Mouse (Mus musculus): ENCODE results near the gene Srms.
A peak's percentile ranks its signal among the peaks of the same experiment; 100 is the strongest.
"Not testable (repeated sequence)": the region's sequence is repeated elsewhere in the genome, so short reads cannot be mapped to it uniquely, and the experiment has no call there.

The Srms gene

DNA sequence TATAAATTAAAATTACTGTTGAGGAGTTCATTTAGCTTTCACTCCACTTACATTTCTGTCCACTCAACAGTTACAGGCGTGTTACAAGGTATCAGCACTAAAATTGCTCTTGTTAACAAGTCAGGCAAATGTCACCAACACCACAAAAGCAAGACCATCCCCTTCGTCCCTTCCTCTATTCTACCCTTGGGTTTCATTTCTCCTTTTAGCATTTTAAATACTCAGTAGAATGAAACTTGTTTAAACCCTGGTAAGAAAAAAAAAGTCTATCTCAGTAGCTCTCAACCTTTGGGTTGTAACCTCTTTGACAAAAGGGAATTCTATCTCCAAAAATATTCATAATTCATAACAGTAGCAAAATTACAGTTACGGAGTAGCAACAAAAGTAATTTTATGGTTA, 19.9 kb downstream of the Srms start:
- no peak overlapping the region for H3K4me3 ChIP-seq (replicated peaks; ENCODE audit: low read length)
- TF ChIP-seq NANOG (IDR thresholded peaks at IDR 0.05; ENCODE audit: borderline replicate concordance, low read length): no peak
- no peak for TF ChIP-seq CTCF (conservative IDR thresholded peaks at IDR 0.05; ENCODE audit: low read length)
- TF ChIP-seq POU5F1 (IDR thresholded peaks at IDR 0.05; ENCODE audit: borderline replicate concordance, low read length): no peak
- H3K4me1 ChIP-seq (replicated peaks; ENCODE audit: low read depth, low read length): peaks cover 52% of the 10 kb centered on the region
- H3K27me3 ChIP-seq (ENCODE audit: insufficient read depth, low read length): peaks cover 7% of the 10 kb centered on the region
- peaks cover 17% of the 10 kb centered on the region for H3K36me3 ChIP-seq (ENCODE audit: insufficient read depth, low read length)
- H3K9me3 ChIP-seq (ENCODE audit: low read length): no peaks in the 10 kb centered on the region

DNA sequence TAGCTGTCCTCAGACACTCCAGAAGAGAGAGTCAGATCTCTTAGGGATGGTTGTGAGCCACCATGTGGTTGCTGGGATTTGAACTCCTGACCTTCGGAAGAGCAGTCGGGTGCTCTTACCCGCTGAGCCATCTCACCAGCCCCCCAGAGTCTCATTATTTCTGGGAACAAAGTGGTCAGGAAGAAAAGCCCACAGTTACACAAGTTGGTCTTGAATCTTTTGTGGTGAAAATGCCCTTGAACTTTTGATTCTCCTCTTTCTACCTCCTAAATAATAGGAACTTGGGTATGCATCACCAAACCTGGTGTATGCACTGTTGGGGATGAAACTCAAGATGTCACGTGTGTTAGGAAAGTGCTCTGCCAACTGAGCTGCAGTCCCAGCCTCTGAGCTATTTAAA, 21.0 kb downstream of the Srms start:
- H3K9me3 ChIP-seq (ENCODE audit: low read length): no peaks in the 10 kb centered on the region
- peaks cover 17% of the 10 kb centered on the region for H3K36me3 ChIP-seq (ENCODE audit: insufficient read depth, low read length)
- peaks cover 7% of the 10 kb centered on the region for H3K27me3 ChIP-seq (ENCODE audit: insufficient read depth, low read length)
- peaks cover 52% of the 10 kb centered on the region for H3K4me1 ChIP-seq (replicated peaks; ENCODE audit: low read depth, low read length)
- TF ChIP-seq POU5F1 (IDR thresholded peaks at IDR 0.05; ENCODE audit: borderline replicate concordance, low read length): no peak
- no peak for TF ChIP-seq NANOG (IDR thresholded peaks at IDR 0.05; ENCODE audit: borderline replicate concordance, low read length)
- TF ChIP-seq CTCF (conservative IDR thresholded peaks at IDR 0.05; ENCODE audit: low read length): no peak
- no peak overlapping the region for H3K4me3 ChIP-seq (replicated peaks; ENCODE audit: low read length)

DNA sequence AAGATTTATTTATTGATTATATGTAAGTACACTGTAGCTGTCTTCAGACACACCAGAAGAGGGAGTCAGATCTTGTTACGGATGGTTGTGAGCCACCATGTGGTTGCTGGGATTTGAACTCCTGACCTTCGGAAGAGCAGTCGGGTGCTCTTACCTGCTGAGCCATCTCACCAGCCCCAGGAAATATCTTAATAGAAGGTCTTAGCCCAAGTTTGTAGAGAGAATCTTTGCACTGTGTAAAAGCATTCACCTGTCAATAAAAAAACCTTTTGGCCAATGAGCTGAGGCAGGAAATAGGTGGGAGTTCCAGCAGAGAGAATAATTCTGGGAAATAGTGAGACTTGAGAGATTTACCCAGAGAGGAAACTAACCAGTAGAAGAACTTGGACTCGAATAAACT, 21.6 kb downstream of the Srms start:
- not testable (repeated sequence) for H3K9me3 ChIP-seq (ENCODE audit: low read length); H3K27me3 ChIP-seq (ENCODE audit: insufficient read depth, low read length); H3K4me3 ChIP-seq (replicated peaks; ENCODE audit: low read length)
- Histone ChIP-seq H3K36me3 (ENCODE audit: insufficient read depth, low read length) (peaks cover 17% of the 10 kb centered on the region), H3K4me1 (replicated peaks; ENCODE audit: low read depth, low read length) (peaks cover 52% of the 10 kb centered on the region)

DNA sequence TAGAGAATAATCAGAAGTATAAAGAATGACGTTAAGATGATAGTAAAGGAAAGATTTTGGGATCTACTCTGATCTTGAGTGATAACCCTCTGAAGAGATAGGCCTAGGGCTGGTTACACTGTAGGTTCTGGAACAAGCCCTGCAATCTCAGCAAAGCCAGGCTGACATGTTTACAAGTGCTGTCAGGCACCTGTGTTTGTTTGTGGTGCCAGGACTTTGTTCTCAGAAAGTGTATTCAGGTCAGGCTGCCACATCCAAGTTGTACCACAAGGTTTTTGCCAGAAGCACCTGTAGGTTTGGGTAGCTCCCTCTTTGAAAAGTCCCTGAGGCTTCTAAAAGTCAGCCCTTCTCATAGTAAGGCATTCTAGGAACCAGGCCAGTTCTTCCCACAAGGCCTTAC, 23.7 kb downstream of the Srms start:
- no peak for TF ChIP-seq NANOG (IDR thresholded peaks at IDR 0.05; ENCODE audit: borderline replicate concordance, low read length)
- no peak for TF ChIP-seq CTCF (conservative IDR thresholded peaks at IDR 0.05; ENCODE audit: low read length)
- no peak for TF ChIP-seq POU5F1 (IDR thresholded peaks at IDR 0.05; ENCODE audit: borderline replicate concordance, low read length)

DNA sequence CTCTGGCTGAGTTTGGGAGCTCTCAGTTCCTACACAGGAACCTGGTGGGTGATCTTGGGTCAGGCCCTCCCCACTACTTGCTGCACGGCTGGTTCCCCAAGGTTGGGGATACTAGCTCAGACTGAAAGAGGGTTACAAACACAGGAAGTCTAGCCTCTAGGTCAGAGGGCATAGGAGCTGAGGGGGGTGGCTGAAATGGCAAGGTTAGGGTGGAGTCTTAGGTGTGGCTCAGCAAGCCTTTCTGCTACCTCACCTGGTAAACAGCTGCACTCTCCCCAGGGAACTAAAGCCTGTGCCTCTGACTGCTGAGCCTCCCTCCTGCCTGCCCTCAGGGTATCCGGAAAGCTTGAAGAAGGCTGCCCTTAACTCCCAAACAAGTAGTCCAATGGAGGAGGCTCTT, 24.3 kb downstream of the Srms start:
- Histone ChIP-seq H3K9me3 (ENCODE audit: low read length) (no peaks in the 10 kb centered on the region), H3K4me3 (replicated peaks; ENCODE audit: low read length) (peak overlapping the region; percentile 92), H3K4me1 (replicated peaks; ENCODE audit: low read depth, low read length) (peaks cover 48% of the 10 kb centered on the region), H3K36me3 (ENCODE audit: insufficient read depth, low read length) (peaks cover 17% of the 10 kb centered on the region), H3K27me3 (ENCODE audit: insufficient read depth, low read length) (0 out of 2 replicates have a peak, but pooled peaks cover 7% of the 10 kb centered on the region)
- no peak for TF ChIP-seq CTCF (conservative IDR thresholded peaks at IDR 0.05; ENCODE audit: low read length)

More for the DNA sequence above, 23.7 kb downstream of the Srms start:
- peak overlapping the region; percentile 92 for H3K4me3 ChIP-seq (replicated peaks; ENCODE audit: low read length)
- H3K9me3 ChIP-seq (ENCODE audit: low read length): no peaks in the 10 kb centered on the region
- H3K36me3 ChIP-seq (ENCODE audit: insufficient read depth, low read length): peaks cover 17% of the 10 kb centered on the region
- peaks cover 48% of the 10 kb centered on the region for H3K4me1 ChIP-seq (replicated peaks; ENCODE audit: low read depth, low read length)
- H3K27me3 ChIP-seq (ENCODE audit: insufficient read depth, low read length): 0 out of 2 replicates have a peak, but pooled peaks cover 7% of the 10 kb centered on the region

DNA sequence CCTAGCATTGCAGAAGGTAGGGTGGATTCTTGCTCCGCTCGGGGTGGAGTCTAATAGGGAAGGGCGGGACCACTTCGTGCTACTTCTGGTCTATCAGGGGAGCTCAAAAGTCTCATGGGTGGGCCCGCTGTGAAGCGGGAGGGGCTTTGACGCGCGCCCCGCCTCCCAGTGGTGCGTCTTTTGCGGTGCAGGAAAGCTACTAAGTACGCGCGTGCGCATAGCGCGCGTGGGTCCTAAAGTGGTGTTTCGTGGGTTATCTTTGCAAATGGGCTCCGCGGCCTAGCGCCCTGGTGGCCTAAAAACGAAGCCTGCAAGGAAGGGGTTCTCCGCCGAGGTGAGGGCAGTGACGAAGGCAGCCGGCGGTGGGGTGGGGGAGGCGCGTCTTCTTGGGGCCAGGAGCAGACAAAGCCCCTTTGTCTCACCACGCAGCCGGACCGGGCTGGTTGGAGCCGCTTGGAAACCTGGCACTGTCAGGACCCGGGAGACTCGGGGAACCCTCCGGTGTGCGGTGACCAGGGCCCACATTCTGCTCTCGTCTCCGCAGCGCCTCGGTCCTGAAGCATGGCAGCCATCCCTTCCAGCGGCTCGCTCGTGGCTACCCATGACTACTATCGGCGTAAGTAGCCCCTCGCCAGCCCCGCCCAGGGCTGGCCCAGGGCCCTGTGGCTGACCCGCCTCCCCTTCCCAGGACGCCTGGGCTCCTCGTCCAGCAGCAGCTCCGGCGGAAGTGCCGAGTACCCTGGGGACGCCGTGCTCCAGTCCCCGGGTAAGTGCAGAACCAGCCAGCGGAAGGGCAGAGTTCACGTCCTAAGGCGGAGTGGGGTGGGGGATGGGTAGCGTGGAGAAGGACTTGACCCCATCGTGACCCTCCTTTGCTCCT, 25.6 kb downstream of the Srms start, which contains the start of gene Ppdpf:
Ppdpf (plus strand) TSS at position 127 of the 880 bp plus-strand sequence.
- H3K4me1 ChIP-seq (replicated peaks; ENCODE audit: low read depth, low read length): peaks cover 38% of the 10 kb centered on the region
- peaks cover 17% of the 10 kb centered on the region for H3K36me3 ChIP-seq (ENCODE audit: insufficient read depth, low read length)
- H3K27me3 ChIP-seq (ENCODE audit: insufficient read depth, low read length): 0 out of 2 replicates have a peak, but pooled peaks cover 7% of the 10 kb centered on the region
- peak within 1 kb of the TSS; percentile 92 for H3K4me3 ChIP-seq (replicated peaks; ENCODE audit: low read length)
- peaks cover 12% of the 10 kb centered on the region for H3K9me3 ChIP-seq (ENCODE audit: low read length)
- TF ChIP-seq POU5F1 (IDR thresholded peaks at IDR 0.05; ENCODE audit: borderline replicate concordance, low read length) (no peak), NANOG (IDR thresholded peaks at IDR 0.05; ENCODE audit: borderline replicate concordance, low read length) (no peak), CTCF (conservative IDR thresholded peaks at IDR 0.05; ENCODE audit: low read length) (no peak)

DNA sequence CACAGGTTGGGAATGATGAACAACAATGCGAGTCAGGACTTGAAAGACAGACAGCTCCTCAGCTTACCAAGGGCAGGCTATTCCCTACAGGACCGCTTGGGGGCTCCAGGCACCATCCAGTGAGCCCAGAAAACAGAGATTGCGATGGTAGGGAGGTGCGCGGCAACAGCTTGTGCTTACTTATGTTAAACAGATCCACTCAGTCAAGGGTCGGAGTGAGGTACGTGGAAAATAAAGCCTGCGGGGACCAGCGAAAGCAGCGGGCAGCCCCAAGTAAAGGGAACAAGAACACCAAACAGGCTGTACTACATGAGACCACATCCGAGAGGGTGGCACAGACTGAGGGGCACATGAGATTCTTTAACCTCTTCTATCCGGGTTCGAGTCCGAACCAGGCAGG, 26.4 kb downstream of the Srms start:
- peak overlapping the region; percentile 92 for H3K4me3 ChIP-seq (replicated peaks; ENCODE audit: low read length)
- H3K27me3 ChIP-seq (ENCODE audit: insufficient read depth, low read length): 0 out of 2 replicates have a peak, but pooled peaks cover 7% of the 10 kb centered on the region
- TF ChIP-seq NANOG (IDR thresholded peaks at IDR 0.05; ENCODE audit: borderline replicate concordance, low read length) (no peak), CTCF (conservative IDR thresholded peaks at IDR 0.05; ENCODE audit: low read length) (peak; percentile 99)
- peaks cover 18% of the 10 kb centered on the region for H3K9me3 ChIP-seq (ENCODE audit: low read length)
- H3K4me1 ChIP-seq (replicated peaks; ENCODE audit: low read depth, low read length): peaks cover 32% of the 10 kb centered on the region
- H3K36me3 ChIP-seq (ENCODE audit: insufficient read depth, low read length): peaks cover 17% of the 10 kb centered on the region

DNA sequence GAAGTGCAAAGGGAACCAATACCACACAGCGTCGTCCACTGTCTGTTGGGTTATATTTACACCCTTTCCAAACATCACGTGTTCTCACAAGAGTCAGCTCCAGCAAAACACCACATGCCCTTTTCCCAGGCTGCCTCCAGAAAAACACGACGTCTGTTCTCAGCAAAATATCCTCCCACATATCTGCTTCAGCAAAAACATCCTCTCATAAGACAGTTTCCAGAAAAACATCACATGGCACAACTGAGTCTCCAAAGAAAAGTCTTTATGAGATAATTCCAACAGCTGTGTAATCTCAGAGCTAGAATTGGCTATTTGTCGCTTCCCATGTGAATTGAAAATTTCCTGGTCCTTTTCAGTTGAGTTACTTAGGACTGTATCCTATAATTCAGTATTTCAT, 32.1 kb downstream of the Srms start:
- H3K27me3 ChIP-seq (ENCODE audit: insufficient read depth, low read length): 0 out of 2 replicates have a peak, but pooled peaks cover 7% of the 10 kb centered on the region

DNA sequence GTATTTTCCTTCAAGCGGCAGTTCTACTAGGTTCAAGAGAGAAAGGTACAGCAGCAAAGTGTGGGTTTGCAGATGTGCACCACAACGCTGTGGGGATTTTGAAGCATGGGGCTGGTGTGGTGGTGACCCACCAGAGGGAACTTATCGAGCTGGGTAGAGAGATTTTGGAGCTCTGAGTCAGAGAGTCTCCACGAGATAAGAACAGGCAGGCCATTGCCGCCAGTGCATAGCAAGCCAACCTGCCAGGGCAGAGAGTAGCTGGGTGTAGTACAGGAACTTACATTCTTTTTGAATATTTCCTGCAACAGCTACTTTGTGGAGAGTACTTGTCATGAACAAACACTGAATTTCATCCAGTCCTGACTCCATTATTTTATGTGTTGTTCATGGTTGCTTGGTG, 34.5 kb downstream of the Srms start:
- TF ChIP-seq POU5F1 (IDR thresholded peaks at IDR 0.05; ENCODE audit: borderline replicate concordance, low read length) (no peak), NANOG (IDR thresholded peaks at IDR 0.05; ENCODE audit: borderline replicate concordance, low read length) (no peak), CTCF (conservative IDR thresholded peaks at IDR 0.05; ENCODE audit: low read length) (no peak)
- no peaks in the 10 kb centered on the region for H3K36me3 ChIP-seq (ENCODE audit: insufficient read depth, low read length)

More for the DNA sequence above, 32.1 kb downstream of the Srms start:
- peaks cover 18% of the 10 kb centered on the region for H3K9me3 ChIP-seq (ENCODE audit: low read length)
- H3K36me3 ChIP-seq (ENCODE audit: insufficient read depth, low read length): no peaks in the 10 kb centered on the region
- TF ChIP-seq NANOG (IDR thresholded peaks at IDR 0.05; ENCODE audit: borderline replicate concordance, low read length): no peak
- H3K4me3 ChIP-seq (replicated peaks; ENCODE audit: low read length): no peak overlapping the region
- H3K4me1 ChIP-seq (replicated peaks; ENCODE audit: low read depth, low read length): no peaks in the 10 kb centered on the region

More for the DNA sequence above, 34.5 kb downstream of the Srms start:
- Histone ChIP-seq H3K4me3 (replicated peaks; ENCODE audit: low read length) (no peak overlapping the region), H3K27me3 (ENCODE audit: insufficient read depth, low read length) (0 out of 2 replicates have a peak, but pooled peaks cover 2% of the 10 kb centered on the region), H3K9me3 (ENCODE audit: low read length) (peaks cover 26% of the 10 kb centered on the region), H3K4me1 (replicated peaks; ENCODE audit: low read depth, low read length) (no peaks in the 10 kb centered on the region)

Data from E14TG2a.4 (cell line).